27 mouse cellular contexts compared by ENCODE assay signal in the genomic region with DNA sequence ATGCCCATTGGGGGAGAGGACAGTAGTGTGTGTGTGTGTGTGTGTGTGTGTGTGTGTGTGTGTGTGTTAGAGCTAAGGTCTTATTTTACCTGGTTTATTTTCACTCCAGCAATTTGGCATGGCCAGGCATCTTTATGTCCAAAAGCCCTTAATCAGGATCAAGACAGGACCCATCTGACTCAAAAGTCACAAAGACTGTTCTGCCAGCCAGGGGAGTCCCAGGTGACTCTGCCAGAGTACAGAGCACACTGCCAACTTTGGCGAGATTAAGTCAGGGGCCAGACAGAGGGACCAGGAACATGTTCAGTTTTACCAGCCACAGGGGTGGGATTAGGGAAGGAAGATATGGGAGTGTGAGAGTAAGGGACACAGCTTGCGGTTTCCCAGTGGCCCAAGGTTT. TPM values are rescaled to one million over a fixed set of nuclear protein-coding genes. Genes with fewer than 3 reads are reported as not detected.
DNase-seq lines count a peak whose midpoint lies in the region; ATAC-seq lines count a peak whose summit lies in the region.
"Had no signal": no experiment of that assay in that cellular context is flagged by ENCODE, and none has a peak within 500 bp of the region (broad histone marks: within the 10 kb centered on the region; RNA-seq: fewer than 3 reads in every experiment).

No protein-coding gene starts in this region.

- no peak overlapping the region for H3K4me3 ChIP-seq in intestine, embryonic 14.5 days (ENCODE audit: low read depth, low read length)
- H3K4me3 ChIP-seq in intestine, embryonic 16.5 days (ENCODE audit: low read length): no peak overlapping the region
- H3K4me3 ChIP-seq: erythroblast, embryonic 14.5 days; forebrain, embryonic 13.5 days; hindbrain, embryonic 13.5 days; kidney, embryonic 15.5 days; lung, embryonic 15.5 days; midbrain, embryonic 10.5 days; midbrain, embryonic 15.5 days; neural tube, embryonic 15.5 days; stomach, embryonic 15.5 days had no signal

- no peaks in the 10 kb centered on the region for H3K36me3 ChIP-seq in intestine, embryonic 14.5 days (ENCODE audit: control insufficient read depth, insufficient read depth, low read length)
- H3K36me3 ChIP-seq in intestine, embryonic 16.5 days (ENCODE audit: control insufficient read depth, insufficient read depth, low read length): no peaks in the 10 kb centered on the region
- H3K36me3 ChIP-seq: G1E; hindbrain, embryonic 13.5 days; kidney, embryonic 15.5 days; lung, embryonic 15.5 days; midbrain, embryonic 10.5 days; midbrain, embryonic 15.5 days; neural tube, embryonic 15.5 days; stomach, embryonic 15.5 days had no signal

- whole genome bisulfite sequencing in intestine, embryonic 14.5 days: 73% methylated on average over 2 of the region's 2 CpGs
- 81% methylated on average over 2 of the region's 2 CpGs for WGBS in intestine, embryonic 16.5 days

- no peak overlapping the region for H3K4me2 ChIP-seq in intestine, embryonic 14.5 days (ENCODE audit: low read length)
- H3K4me2 ChIP-seq in intestine, embryonic 16.5 days (ENCODE audit: low read depth, low read length): no peak overlapping the region
- H3K4me2 ChIP-seq: forebrain, embryonic 13.5 days; hindbrain, embryonic 13.5 days; kidney, embryonic 15.5 days; lung, embryonic 15.5 days; midbrain, embryonic 15.5 days; neural tube, embryonic 15.5 days; stomach, embryonic 15.5 days had no signal

- no peaks in the 10 kb centered on the region for H3K27me3 ChIP-seq in intestine, embryonic 14.5 days (replicated peaks; ENCODE audit: control insufficient read depth, insufficient read depth, low read length)
- no peaks in the 10 kb centered on the region for H3K27me3 ChIP-seq in intestine, embryonic 16.5 days (replicated peaks; ENCODE audit: control insufficient read depth, insufficient read depth, low read length)
- H3K27me3 ChIP-seq: forebrain, embryonic 13.5 days; hindbrain, embryonic 13.5 days; kidney, embryonic 15.5 days; lung, embryonic 15.5 days; midbrain, embryonic 15.5 days; neural tube, embryonic 15.5 days; stomach, embryonic 15.5 days had no signal

- no peak overlapping the region for H3K9ac ChIP-seq in intestine, embryonic 14.5 days (ENCODE audit: low read length)
- H3K9ac ChIP-seq in intestine, embryonic 16.5 days (ENCODE audit: low read depth, low read length): no peak overlapping the region
- H3K9ac ChIP-seq: forebrain, embryonic 13.5 days; hindbrain, embryonic 13.5 days; kidney, embryonic 15.5 days; lung, embryonic 15.5 days; midbrain, embryonic 15.5 days; neural tube, embryonic 15.5 days; stomach, embryonic 15.5 days had no signal

- peak; percentile 51 for DNase-seq in cerebellum, adult 11-12 months
- DNase-seq in cerebellum, postnatal 4 days (ENCODE audit: low spot score in 2 of 2): no peak
- peak; percentile 44 for DNase-seq in intestine, embryonic 14.5 days (ENCODE audit: low spot score)
- peak; percentile 2 for DNase-seq in urinary bladder, adult 2 months (ENCODE audit: low spot score)
- DNase-seq in urinary bladder, postnatal 14 days (ENCODE audit: low spot score): no peak
- DNase-seq in ovary, postnatal 14 days (ENCODE audit: low spot score): no peak
- DNase-seq: adrenal gland, postnatal 25 days; gastrocnemius, postnatal 10 days; heart, postnatal 4 days; kidney, adult 18-20 months; kidney, postnatal 25 days; thymus, adult 2 months; thymus, postnatal 36 days had no signal

- H3K9me3 ChIP-seq in intestine, embryonic 14.5 days (ENCODE audit: control insufficient read depth, low read length): no peaks in the 10 kb centered on the region
- no peaks in the 10 kb centered on the region for H3K9me3 ChIP-seq in intestine, embryonic 16.5 days (ENCODE audit: control insufficient read depth, low read length)
- H3K9me3 ChIP-seq: forebrain, embryonic 13.5 days; kidney, embryonic 15.5 days; lung, embryonic 15.5 days; midbrain, embryonic 15.5 days; neural tube, embryonic 15.5 days; stomach, embryonic 15.5 days had no signal

- no peak overlapping the region for H3K27ac ChIP-seq in intestine, embryonic 14.5 days (ENCODE audit: low read depth)
- H3K27ac ChIP-seq in intestine, embryonic 16.5 days (ENCODE audit: low read length): no peak overlapping the region
- H3K27ac ChIP-seq: forebrain, embryonic 13.5 days; hindbrain, embryonic 13.5 days; kidney, embryonic 15.5 days; lung, embryonic 15.5 days; midbrain, embryonic 10.5 days; midbrain, embryonic 15.5 days; neural tube, embryonic 15.5 days; stomach, embryonic 15.5 days had no signal

- no peaks in the 10 kb centered on the region for H3K4me1 ChIP-seq in intestine, embryonic 14.5 days (replicated peaks; ENCODE audit: control insufficient read depth, insufficient read depth, low read length)
- H3K4me1 ChIP-seq in intestine, embryonic 16.5 days (ENCODE audit: control insufficient read depth, insufficient read depth, low read length): no peaks in the 10 kb centered on the region
- H3K4me1 ChIP-seq: forebrain, embryonic 13.5 days; hindbrain, embryonic 13.5 days; kidney, embryonic 15.5 days; lung, embryonic 15.5 days; midbrain, embryonic 10.5 days; midbrain, embryonic 15.5 days; neural tube, embryonic 15.5 days; stomach, embryonic 15.5 days had no signal

- ATAC-seq in intestine, embryonic 14.5 days (replicated peaks; ENCODE audit: low FRiP score, low TSS enrichment, low read depth): no peak
- ATAC-seq in intestine, embryonic 16.5 days: no peak
- no peak for ATAC-seq in inflammation-experienced regulatory T-cells, adult 6 months
- ATAC-seq: forebrain, embryonic 13.5 days; midbrain, embryonic 15.5 days had no signal

RNA-seq across cellular contexts. Expression of a gene that starts 12.9 kb away (rescaled TPM):
- not detected in 2 replicates for polyA plus RNA-seq in intestine, embryonic 14.5 days (2014; fragmentation: Nextera tagmentation; extraction: Ambion mirVana)
- polyA plus RNA-seq in intestine, embryonic 16.5 days (2015; fragmentation: Nextera tagmentation; extraction: Ambion mirVana): not detected in 2 replicates
- 0.03 TPM in 1 of 2 replicates, not detected in the other for polyA plus RNA-seq in urinary bladder, adult 2 months (2012; rRNA removed)
- not detected for polyA plus RNA-seq in inflammation-experienced regulatory T-cells, adult 6 months (2017; shearing (Covaris generic))
- polyA plus RNA-seq: embryonic facial prominence, embryonic 14.5 days; G1E; heart, embryonic 16.5 days; kidney, embryonic 15.5 days had no signal

Comparison
In these comparisons a context has a peak if more than half of its experiments do, and no peak if none do; other contexts are left out.
1. DNase-seq: peak in cerebellum, adult 11-12 months (single experiment), intestine, embryonic 14.5 days (single experiment) and urinary bladder, adult 2 months (single experiment); none in cerebellum, postnatal 4 days (0 of 2), urinary bladder, postnatal 14 days (single experiment) and ovary, postnatal 14 days (single experiment).